Mouse (Mus musculus) regulatory T cell (primary cell): ENCODE results near the gene Gm20388.

Experiments
- in situ Hi-C: fragments of 300-600 bp; cut with MboI, MseI; formaldehyde crosslinking; loops from one replicate; pipeline ENCODE4 v1.15.1; 2025; ENCODE audit warnings: high pct_unique_total_duplicates

The Gm20388 gene

DNA sequence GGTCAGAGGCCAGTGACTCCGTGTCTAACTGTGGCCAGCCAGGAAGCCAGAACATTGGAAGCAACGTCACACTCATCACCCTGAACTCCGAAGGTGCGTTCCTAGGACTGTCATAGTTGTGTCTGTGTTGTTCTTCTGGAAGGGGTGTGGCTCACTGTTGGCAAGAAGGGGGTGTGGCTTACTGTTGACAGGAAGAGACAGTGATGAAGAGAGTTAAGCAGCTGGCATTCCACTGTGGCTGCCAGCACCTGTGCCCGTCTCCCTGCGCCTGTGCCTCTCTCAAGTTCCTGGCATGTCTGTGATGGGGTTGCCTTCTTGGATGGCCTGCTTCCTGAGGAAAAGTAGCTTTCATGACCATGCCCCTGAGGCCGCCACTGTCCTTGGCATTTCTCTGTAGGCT lies 2081.0 kb downstream of the Gm20388 start:
- in situ Hi-C loops, result loop anchor here (10.0 kb wide), 1 partner anchor 343 kb away; no protein-coding TSS in a partner anchor

DNA sequence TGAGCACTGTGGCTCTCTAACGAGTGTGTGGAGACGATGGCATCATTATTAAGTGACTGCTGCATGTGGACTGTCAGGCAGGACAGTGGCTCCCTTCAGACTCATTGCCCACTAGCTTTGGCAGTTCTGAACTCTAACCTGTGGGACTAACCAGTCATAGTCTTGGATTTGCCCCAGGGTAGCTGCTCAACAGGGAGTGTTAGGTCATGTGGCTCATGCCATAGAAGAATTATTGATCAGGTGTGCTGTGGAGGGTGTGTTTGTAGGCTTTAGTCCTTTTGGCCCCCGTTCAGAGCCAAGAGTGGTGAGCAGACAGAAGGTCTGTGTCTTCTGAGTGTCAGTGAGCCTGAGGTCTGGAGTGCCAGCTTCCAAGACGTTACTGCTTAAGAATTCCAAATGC lies 2082.3 kb downstream of the Gm20388 start:
- in situ Hi-C loops, result loop anchor here (10.0 kb wide), 1 partner anchor 342 kb away; no protein-coding TSS in a partner anchor

DNA sequence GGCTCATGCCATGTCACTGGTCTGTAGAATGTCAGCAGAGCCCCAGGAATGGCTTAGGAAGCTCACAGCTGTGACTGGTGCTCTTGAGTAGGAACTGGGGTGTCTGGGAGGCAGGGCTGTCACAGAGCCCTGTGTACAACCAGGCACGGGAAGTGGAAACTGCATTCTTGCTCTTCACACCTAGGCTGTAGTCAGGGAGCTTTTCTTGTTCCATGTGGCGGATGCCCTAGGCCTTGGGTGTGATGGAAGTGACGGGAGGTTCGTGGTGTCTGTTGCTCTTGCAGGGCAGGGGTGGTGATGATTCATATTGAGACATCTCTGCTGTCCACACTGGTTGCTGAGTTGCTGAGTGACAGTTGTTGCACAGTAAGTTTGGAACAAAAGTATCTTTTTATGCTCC lies 2084.5 kb downstream of the Gm20388 start:
- in situ Hi-C loops, result loop anchor here (10.0 kb wide), 1 partner anchor 340 kb away; no protein-coding TSS in a partner anchor

DNA sequence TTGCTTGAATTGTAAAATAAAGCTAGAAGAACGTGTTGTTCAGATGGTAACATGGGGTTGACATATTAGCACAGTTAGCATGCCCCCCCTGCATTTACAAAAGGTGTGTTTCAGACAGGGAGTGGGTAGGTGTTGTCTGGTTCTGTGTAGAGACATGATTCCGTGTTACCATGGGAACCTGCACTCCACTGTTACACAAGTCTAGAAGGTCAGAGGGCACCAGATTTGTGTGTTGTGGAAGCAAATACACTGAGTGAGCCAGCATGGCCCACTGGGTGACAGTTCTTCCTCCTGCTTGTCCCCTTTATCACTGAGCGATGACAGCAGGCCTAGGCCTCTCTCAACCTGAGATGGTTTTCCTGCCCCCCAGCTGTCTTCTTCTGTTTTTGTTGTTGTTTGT lies 2085.3 kb downstream of the Gm20388 start:
- in situ Hi-C loops, result loop anchor here (10.0 kb wide), 1 partner anchor 339 kb away; no protein-coding TSS in a partner anchor

DNA sequence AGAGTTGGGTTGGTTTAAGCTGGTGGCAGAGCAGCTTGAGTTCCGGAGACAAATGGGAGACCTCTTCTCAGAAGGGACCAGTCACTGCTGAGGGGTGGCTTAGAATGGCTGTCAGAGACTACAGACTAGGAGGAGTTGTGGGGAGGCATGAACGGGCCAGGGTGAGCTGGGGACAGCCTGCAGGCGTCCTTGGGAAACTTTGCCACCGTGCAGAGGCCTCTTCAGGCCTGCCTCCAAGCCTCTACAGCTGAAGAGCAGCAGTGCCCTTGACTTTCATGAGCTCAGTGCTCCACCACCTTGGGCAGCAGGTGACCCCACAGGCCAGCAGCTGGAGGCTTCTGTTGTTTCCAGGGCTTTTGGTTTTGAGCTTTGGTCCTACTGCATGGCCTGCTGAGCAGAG lies 2088.0 kb downstream of the Gm20388 start:
- in situ Hi-C loops, result loop anchor here (10.0 kb wide), 1 partner anchor 336 kb away; no protein-coding TSS in a partner anchor

DNA sequence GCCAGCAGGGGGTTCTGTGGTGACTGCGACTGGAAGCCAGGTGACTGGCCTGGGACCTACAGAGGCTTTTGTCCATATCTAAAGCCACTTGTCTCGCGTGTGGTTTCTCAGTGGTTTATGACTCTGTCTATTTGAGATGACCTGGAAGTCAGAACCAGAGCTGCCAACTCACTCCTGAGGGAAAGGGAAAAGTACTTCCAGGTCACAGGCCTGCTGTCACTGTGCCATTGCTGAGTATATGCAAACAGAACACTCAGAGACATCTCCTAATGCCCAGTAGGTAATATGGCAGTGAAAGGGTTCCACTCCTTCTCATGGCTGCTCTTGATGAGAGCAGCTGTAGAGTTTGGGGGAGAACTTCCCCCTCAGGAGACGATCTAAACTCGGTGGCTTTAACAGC lies 2088.6 kb downstream of the Gm20388 start:
- in situ Hi-C loops, result loop anchor here (10.0 kb wide), 1 partner anchor 336 kb away; no protein-coding TSS in a partner anchor

DNA sequence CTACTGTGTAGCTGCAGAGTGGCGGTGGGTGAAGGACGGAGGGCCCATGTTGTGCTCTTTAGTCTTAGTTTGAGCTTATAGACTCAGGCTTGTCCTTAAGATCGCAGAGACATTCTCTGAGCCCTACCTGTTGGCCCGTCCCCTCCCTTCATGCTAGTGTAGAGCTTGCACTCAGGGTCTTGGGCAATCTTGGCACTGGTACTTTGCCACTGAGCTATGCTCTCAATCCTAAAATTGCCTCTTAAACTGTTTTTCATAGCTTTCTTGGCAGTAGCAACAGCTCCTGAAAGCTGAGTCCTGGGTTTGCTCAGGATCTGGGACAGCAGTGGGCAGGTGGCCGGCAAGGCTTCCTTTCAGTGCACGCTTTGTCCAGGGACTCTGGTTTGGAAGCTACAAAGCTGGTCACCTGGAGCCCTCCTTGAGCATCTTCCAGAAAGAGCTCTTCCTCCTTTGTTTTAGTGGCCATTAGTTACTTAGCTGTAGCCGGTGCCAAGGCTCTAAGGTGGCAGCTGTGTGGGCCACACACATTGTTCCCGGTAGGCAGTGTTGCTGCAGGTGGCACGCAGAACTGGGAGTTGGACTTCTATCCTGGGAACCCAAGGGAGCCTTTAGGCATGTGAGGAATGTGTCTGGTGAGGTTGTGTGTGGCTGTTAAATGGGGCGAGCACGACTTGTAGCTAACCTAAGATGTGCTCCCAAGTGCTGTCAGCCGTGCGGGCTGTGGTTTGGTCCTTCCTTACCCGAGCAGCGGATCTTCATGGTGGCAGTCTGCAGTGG lies 2090.9 kb downstream of the Gm20388 start:
- in situ Hi-C loops, result no loop called here

DNA sequence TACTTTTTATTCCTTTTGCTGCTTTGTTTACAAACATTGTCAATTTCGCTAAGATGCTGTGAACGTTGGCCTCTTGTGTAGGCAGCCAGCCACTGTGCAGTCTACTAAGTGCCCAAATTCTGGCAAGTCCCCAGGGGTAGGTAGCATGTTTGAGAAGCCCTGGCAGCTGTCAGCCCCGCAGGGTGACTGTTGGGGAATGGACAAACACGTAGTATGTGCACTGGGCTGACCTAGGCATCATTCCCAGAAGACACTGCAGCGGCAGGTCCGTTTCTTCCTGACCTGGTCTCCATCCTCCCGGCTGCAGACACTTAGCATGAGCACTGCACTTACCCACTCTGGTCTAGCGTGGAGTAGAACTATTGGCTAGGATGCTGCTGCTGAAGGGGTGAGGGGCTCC lies 2093.0 kb downstream of the Gm20388 start:
- in situ Hi-C loops, result no loop called here

DNA sequence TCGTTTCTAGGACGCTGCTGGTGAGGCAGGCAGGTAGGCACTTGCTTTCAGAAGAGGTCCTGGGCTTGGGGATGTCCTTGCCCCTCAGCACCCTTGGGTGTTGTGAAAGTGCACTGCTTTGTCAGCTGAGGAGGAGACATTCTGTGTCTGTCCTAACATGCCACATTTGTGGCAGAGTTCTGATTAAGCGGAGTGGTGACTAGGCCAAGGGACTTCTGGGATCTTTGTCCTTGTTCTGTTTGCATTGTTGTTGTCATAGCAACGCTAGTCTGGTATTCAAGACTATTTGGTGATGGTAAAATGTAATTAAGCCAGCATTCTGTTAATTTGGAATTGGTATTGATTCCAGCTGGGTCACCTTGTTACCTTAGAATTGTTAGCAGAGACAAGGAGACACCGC lies 2093.5 kb downstream of the Gm20388 start:
- in situ Hi-C loops, result no loop called here

DNA sequence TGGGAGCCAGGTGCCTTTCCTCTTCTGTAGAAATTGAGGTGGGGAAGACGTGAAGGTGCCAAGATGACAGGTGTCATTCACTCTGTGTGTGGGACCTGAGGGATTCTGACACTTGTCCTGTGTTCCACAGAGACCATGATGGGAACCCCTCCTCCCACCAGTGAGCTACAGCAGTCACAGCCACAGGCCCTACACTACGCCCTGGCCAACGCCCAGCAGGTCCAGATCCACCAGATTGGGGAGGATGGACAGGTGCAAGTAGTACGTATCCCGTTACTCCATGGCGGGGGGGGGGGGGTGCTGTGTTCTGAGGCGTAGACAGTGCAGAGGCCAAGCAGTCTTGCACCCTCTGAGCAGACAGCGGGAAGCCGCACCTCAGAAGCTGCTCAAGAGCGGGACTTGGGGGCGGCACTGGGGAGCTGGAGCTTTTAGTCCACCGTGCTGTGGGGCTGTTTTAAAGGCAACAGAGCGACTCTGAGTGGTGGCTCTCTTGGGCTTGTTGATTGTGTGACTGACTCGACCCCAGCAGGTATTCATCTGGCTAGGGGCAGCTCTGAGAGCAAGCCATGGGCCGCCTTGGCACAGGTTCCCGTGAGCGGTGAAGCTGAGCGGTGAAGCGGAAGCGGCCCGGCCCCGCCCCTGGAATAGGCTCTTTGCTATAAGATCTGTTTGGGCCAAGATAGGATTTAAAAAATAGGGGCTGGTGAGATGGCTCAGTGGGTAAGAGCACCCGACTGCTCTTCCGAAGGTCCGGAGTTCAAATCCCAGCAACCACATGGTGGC lies 2095.0 kb downstream of the Gm20388 start:
- in situ Hi-C loops, result no loop called here

DNA sequence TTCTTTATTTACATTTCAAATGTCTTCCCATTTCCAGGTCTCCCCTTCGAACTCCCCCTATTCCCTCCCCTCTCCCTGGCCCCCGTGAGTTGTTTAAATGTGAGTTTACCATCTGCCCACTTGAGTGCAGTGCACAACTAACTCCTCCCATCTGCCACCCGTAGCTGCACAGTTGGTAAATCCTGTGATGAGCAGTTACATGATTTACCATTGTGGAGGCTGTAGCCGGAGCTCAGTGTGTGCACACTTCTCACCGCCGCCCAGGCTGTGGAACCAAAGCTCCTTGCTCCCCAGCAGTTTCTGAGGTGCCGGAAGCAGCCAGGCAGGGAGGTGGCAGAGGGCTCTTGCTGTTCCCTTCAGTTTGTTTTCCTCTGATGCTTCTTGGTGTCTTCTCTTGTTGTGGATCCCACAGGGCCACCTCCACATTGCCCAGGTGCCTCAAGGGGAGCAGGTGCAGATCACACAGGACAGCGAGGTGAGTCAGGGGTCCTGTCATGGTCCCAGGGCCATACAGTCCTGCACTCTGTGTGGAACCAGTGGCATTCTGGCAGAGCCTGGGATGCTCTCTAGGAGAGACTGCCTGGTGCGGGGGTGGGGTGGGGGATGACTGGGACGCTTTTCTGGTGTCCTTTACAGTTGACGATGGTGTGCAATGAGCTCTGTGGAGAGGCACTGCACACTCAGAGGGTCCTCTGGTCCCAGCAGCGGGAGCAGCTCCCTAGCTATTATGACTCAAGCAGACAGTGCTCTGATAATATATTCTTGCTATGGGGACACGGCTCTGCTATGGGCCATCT lies 2096.2 kb downstream of the Gm20388 start:
- in situ Hi-C loops, result no loop called here

DNA sequence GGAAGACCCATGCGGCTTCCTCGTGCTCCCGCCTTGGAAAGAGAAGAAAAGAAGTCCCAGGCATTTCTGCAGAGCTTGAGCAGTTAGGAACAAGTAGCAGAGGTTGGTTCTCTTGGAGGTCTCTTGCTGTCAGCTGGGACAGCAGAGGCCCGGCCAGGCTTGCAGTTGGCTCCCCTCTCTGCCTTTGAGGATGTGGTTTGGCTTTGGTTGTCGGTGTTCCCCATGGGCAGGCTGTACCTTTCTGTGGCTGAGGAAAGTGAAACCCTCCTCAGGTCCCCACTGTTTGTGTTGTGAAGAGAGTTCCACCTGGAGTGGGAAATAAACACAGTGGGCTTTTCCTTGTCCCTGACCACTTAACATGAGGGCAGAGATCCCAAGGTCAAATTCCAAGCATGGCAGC lies 2097.8 kb downstream of the Gm20388 start:
- in situ Hi-C loops, result no loop called here

DNA sequence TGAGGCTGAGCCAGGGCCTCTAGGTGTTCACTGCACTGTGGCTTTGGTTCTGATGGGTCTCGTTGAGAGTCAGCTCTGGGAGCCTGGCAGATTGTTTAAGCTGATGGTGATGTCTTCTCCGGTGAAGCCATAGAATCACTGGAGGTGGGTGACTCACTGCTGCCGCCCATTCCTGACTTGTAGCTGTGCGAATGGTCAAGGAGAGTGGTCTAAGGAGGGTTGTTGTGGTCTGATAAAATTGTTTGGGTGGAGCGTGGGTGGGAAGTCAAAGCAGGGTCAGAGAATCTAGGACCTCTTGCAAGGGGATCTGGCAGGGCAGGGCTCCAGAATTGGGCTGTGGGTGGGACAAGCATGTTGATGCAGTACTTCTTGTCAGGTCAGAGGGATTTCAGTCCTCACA lies 2100.0 kb downstream of the Gm20388 start:
- in situ Hi-C loops, result no loop called here

DNA sequence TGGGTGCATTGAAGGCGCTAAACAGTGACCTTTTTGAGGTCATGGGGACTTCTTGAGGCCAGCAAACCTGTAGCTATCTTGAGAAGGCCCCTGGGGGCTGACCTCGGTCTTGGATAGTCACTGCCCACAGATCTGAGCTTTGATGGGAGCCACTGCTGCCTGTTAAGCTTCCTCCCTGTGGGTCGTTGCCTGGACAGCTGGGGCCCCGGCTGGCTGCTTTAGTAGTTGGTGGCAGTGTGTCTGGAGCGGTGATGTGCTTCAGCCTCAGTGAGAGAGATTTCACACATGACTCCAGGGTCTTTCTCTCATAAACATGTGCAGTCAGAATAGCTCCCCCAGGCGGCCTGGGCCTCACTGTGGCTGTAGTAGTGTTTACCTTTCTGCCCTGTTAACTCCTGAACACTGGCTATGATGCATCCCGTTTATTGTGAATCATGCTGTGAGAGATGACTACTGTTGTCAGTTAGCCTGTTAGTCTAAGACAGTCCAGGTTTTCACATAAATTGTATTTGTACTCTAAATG lies 2100.5 kb downstream of the Gm20388 start:
- in situ Hi-C loops, result no loop called here

DNA sequence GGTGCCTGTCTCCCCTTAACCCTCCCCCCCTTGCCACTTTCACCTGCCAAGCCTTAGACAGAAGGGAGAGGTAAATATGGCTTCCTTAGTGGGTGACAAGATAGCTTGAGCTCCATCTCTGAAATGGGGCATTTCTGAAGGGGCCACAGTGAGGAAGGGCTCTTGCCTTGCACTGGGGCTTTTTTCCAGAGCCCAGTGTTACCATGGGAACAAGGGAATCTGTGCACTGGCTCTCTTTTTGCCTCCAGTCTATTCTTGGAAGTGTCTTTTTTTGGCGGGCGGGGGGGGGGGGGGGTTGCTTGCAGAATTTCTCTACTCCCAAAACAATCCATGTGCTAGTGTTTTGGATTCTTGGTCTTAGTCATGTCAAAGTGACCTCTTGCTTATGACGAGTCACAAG lies 2104.0 kb downstream of the Gm20388 start:
- in situ Hi-C loops, result no loop called here

DNA sequence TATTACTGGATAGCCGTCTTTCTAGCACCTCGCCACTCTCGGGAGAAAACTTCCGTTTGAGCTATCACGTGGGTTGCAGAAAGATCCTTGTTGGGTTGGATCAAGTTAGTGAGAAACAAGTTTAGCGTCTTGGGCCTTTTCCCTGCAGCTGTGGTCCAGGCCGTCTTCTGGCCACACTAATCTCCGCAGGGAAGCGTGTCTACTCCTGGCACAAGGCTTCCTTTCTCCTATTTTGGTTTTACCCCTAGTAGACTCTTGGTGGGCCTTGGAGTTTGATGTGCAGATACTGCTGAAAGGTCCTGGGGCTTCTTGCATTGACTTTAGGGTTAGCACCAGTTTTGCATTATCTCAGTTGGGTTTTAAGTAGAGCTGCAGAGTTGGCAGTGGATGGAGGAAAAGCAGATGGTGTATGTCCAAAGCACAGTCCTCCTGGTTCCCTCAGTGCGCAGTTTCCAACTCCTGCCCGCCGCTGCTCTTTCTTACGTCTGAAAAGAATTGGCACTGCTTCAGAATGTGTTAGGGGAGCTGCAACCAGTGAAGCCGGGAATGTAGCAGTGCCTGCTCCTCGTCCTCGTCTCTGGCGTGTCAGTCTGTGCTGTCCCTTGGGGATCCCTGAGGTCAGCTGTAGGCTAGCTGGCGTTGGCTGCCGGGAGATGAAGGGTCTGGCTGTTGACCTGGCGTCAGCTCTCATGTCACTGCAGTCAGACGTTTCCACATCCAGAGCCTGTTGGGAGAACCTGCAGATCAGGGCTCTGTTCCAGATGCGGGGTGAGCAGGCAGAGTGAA lies 2107.6 kb downstream of the Gm20388 start:
- in situ Hi-C loops, result no loop called here

DNA sequence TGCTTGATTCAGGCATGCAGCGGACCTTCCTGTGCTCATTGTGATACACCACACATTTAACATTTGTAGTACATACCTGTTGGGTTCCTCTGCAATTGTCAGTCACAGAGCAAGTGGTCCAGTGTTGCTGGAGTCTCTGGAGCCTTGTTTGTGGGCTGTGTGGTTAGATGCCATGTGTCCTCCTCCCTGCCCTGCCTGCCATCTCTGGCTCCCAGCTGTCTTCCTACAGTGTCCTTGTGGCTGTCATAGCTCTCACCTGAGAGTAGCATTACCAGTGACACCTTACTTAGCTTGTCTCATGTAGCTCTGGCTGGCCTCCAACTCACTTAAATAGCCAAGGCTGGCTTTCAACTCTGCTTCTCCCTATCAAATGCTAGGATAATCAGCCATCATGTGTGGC lies 2108.5 kb downstream of the Gm20388 start:
- in situ Hi-C loops, result no loop called here

DNA sequence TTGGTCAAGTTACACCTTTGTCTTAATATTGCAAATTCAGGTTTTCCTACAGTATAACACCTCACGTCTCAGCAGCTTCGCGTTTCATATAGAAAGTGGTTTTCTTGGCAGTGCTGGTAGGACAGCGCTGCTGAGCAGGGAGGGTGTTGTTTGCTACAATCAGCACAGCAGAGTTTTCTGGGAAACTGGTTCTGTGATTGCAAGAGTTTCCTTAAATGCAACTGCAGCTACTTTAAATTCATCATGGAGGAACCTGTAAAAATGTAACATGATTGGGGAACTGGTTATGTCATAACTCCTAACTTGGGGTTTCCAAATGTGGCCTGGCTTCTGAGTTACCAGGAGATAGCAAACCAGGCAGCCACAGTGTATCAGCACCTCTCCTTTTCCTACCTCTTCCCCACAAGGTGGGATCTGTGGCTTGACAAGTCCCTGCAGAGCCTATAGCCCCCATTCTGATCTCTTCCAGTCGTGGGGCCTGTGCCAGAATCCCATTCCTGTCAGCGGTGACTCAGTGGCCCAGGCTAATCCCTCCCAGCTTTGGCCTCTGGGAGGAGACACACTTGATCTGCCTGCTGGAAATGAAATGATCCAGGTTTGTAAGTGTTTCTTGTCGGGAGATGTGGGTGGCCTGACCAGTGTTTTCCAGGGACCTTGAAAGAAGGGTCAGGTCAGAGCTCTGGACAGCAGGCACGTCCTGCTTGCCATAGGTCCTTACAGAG lies 2109.6 kb downstream of the Gm20388 start:
- in situ Hi-C loops, result no loop called here

DNA sequence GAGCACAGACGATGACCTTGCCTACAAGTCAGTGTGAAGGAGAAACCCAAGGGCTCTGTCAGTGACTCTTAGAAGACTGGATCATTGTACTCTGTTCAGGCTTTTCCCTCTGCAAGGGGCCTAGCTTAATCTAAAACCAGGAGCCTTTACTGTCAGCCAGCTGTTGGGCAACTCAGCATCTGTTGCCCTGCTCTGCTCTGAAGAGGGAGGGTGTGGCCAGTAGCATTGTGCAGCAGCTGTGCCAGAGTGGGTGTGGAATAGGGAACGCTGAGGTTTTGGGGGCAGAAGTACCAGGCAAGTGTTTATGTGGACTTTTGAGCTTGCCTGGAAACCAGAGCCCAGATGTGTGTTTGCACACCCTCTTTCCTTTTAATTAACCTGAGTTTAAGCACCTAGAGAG lies 2111.1 kb downstream of the Gm20388 start:
- in situ Hi-C loops, result no loop called here

DNA sequence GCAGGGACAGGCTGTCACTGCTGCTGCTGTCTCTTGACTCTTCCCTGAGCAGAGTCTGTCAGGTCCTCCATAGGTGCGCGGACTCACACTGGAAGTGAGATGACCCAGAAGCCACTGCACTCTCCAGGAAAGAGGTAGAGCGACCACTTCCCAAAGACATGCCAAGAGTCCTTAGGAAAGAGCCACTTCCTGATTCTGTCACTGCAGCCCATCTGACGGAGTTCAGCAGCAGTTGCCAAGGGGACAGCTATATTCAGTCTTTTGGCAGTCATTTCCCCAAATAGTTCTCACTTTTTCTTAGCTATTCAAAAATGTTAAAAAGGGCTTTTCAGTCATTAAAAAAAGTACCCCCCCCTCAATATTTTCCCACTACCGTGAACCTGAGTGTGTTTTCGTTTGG lies 2111.6 kb downstream of the Gm20388 start:
- in situ Hi-C loops, result no loop called here
